Mouse (Mus musculus) lung, embryonic 14.5 days (tissue): Measurements from ENCODE around the gene Timm8a2. TPM values are rescaled to one million over a fixed set of nuclear protein-coding genes. Genes with fewer than 3 reads are reported as not detected.

ENCODE experiments used
- ATAC-seq: fragments of 200-750 bp; cut with Nextera tagmentation; 2 replicates; pipeline ENCODE4 v1.8.0; 2017; ENCODE audit warnings: mild to moderate bottlenecking, moderate TSS enrichment, moderate library complexity; ENCODE audit not compliant: insufficient read depth
- DNase-seq: peaks from one replicate; pipeline ENCODE4 v3.0.0-alpha.2; 2015
- H3K27ac ChIP-seq: fragments of 300-500 bp; sonication (generic); 2 replicates; pipeline ENCODE4 v1.5.1; 2014; ENCODE audit warnings: low read depth, mild to moderate bottlenecking, moderate library complexity
- H3K27me3 ChIP-seq: fragments of 300-500 bp; sonication (generic); 2 replicates; pipeline ENCODE4 v1.6.1; 2014; ENCODE audit warnings: low read length, control low read depth; ENCODE audit not compliant: insufficient read depth
- H3K36me3 ChIP-seq: fragments of 300-500 bp; sonication (generic); 2 replicates; pipeline ENCODE4 v1.6.1; 2014; ENCODE audit warnings: control low read depth; ENCODE audit not compliant: insufficient read depth
- H3K4me1 ChIP-seq: fragments of 300-500 bp; sonication (generic); 2 replicates; pipeline ENCODE4 v1.6.1; 2014; ENCODE audit warnings: antibody characterized with exemption, control low read depth; ENCODE audit not compliant: insufficient read depth
- H3K4me2 ChIP-seq: fragments of 300-500 bp; sonication (generic); 2 replicates; pipeline ENCODE4 v1.6.1; 2014; ENCODE audit warnings: mild to moderate bottlenecking
- H3K4me3 ChIP-seq: fragments of 300-500 bp; sonication (generic); 2 replicates; pipeline ENCODE4 v1.5.1; 2014; ENCODE audit warnings: low read depth, low read length
- H3K9ac ChIP-seq: fragments of 300-500 bp; sonication (generic); 2 replicates; pipeline ENCODE4 v1.6.1; 2014
- H3K9me3 ChIP-seq: fragments of 300-500 bp; sonication (generic); 2 replicates; pipeline ENCODE4 v1.6.1; 2016; ENCODE audit warnings: low read depth, low read length, control low read depth
- CTCF ChIP-seq: IDR thresholded peaks from 2 replicates; pipeline ENCODE4 v1.5.1; 2016; ENCODE audit warnings: antibody characterized with exemption, low read depth
- WGBS: fragments of 180-500 bp; shearing (Covaris S2); extraction: QIAGEN DNeasy Blood & Tissue Kit; methylation state at CpG from one replicate; pipeline ENCODE4 v1.1.7; 2014; 5-methylcytosine and 5-hydroxymethylcytosine counted together
- polyA plus RNA-seq: library from polyadenylated mRNA; unstranded; fragments of >200 nt; fragmentation: Nextera tagmentation; extraction: Ambion mirVana; gene quantifications from 2 replicates; pipeline ENCODE4 v1.2.1, GENCODE M21; 2014

Timm8a2 gene
- polyA plus RNA-seq, 1 experiment from 2014 or later = not detected

- no peaks in the 10 kb centered on the region for H3K27me3 ChIP-seq
- H3K4me1 ChIP-seq = no peaks in the 10 kb centered on the region
- H3K27ac ChIP-seq = no peak overlapping the region
- ATAC-seq = 0 out of 2 replicates have a peak, but pooled peaks have one; percentile 31
- no peak for TF ChIP-seq CTCF
- H3K4me2 ChIP-seq = no peak overlapping the region
- peak; percentile 75 for DNase-seq
- no peak overlapping the region for H3K9ac ChIP-seq
- H3K36me3 ChIP-seq = peaks cover 28% of the 10 kb centered on the region; the same call in 1 of the 2 replicates
- no peaks in the 10 kb centered on the region for H3K9me3 ChIP-seq
- H3K4me3 ChIP-seq = no peak overlapping the region
- 86% methylated on average over 8 of the region's 8 CpGs for WGBS
These were observed 37.7 kb upstream of the Timm8a2 start for GRCm38 (mm10) chr14:121996786-121997185.

- no peak overlapping the region for H3K27ac ChIP-seq
- no peak for ATAC-seq
- WGBS = 74% methylated on average over 8 of the region's 8 CpGs
- no peak for DNase-seq
- H3K27me3 ChIP-seq = no peaks in the 10 kb centered on the region
- no peaks in the 10 kb centered on the region for H3K9me3 ChIP-seq
- H3K4me3 ChIP-seq = no peak overlapping the region
- peaks cover 24% of the 10 kb centered on the region; the same call in 1 of the 2 replicates for H3K36me3 ChIP-seq
- H3K4me1 ChIP-seq = no peaks in the 10 kb centered on the region
- H3K9ac ChIP-seq = no peak overlapping the region
- no peak for TF ChIP-seq CTCF
- H3K4me2 ChIP-seq = no peak overlapping the region
These were observed 35.0 kb upstream of the Timm8a2 start for GRCm38 (mm10) chr14:121999455-121999854.

GRCm38 (mm10) chr14:122000346-122001105, 33.9 kb upstream of the Timm8a2 start:
- Histone ChIP-seq H3K36me3 (peaks cover 17% of the 10 kb centered on the region; the same call in 1 of the 2 replicates), H3K9ac (no peak overlapping the region), H3K9me3 (no peaks in the 10 kb centered on the region), H3K27ac (no peak overlapping the region), H3K4me2 (no peak overlapping the region), H3K4me1 (no peaks in the 10 kb centered on the region), H3K27me3 (no peaks in the 10 kb centered on the region), H3K4me3 (no peak overlapping the region)
- no peak for ATAC-seq
- no peak for TF ChIP-seq CTCF
- DNase-seq = no peak
- WGBS = 92% methylated on average over 17 of the region's 17 CpGs

- 90% methylated on average over 7 of the region's 7 CpGs for WGBS
- no peaks in the 10 kb centered on the region for H3K9me3 ChIP-seq
- H3K27ac ChIP-seq = no peak overlapping the region
These were observed 32.2 kb upstream of the Timm8a2 start for GRCm38 (mm10) chr14:122002224-122002623.

GRCm38 (mm10) chr14:122003812-122004211, 30.7 kb upstream of the Timm8a2 start:
- Histone ChIP-seq H3K9ac (no peak overlapping the region), H3K27ac (no peak overlapping the region), H3K27me3 (no peaks in the 10 kb centered on the region), H3K36me3 (peaks cover 5% of the 10 kb centered on the region; the same call in 1 of the 2 replicates), H3K4me1 (no peaks in the 10 kb centered on the region), H3K4me2 (no peak overlapping the region), H3K9me3 (no peaks in the 10 kb centered on the region), H3K4me3 (no peak overlapping the region)
- ATAC-seq = no peak
- no peak for TF ChIP-seq CTCF
- no peak for DNase-seq

More at GRCm38 (mm10) chr14:122002224-122002623, 32.2 kb upstream of the Timm8a2 start:
- Histone ChIP-seq H3K36me3 (peaks cover 8% of the 10 kb centered on the region; the same call in 1 of the 2 replicates), H3K9ac (no peak overlapping the region), H3K4me1 (no peaks in the 10 kb centered on the region), H3K4me2 (no peak overlapping the region), H3K4me3 (no peak overlapping the region), H3K27me3 (no peaks in the 10 kb centered on the region)
- no peak for TF ChIP-seq CTCF
- no peak for DNase-seq
- ATAC-seq = no peak

GRCm38 (mm10) chr14:122008261-122008660, 26.2 kb upstream of the Timm8a2 start:
- no peak for ATAC-seq
- 80% methylated on average over 4 of the region's 4 CpGs for WGBS

GRCm38 (mm10) chr14:122009502-122009901, 25.0 kb upstream of the Timm8a2 start:
- H3K9me3 ChIP-seq = no peaks in the 10 kb centered on the region
- H3K27ac ChIP-seq = no peak overlapping the region
- no peak overlapping the region for H3K9ac ChIP-seq
- no peak overlapping the region for H3K4me3 ChIP-seq
- H3K27me3 ChIP-seq = no peaks in the 10 kb centered on the region
- no peak for ATAC-seq
- peak; percentile 26 for DNase-seq
- WGBS = 91% methylated on average over 13 of the region's 13 CpGs
- TF ChIP-seq CTCF = no peak
- peaks cover 25% of the 10 kb centered on the region; the same call in 1 of the 2 replicates for H3K36me3 ChIP-seq
- no peak overlapping the region for H3K4me2 ChIP-seq
- no peaks in the 10 kb centered on the region for H3K4me1 ChIP-seq

More at GRCm38 (mm10) chr14:122008261-122008660, 26.2 kb upstream of the Timm8a2 start:
- Histone ChIP-seq H3K27me3 (no peaks in the 10 kb centered on the region), H3K9me3 (no peaks in the 10 kb centered on the region), H3K9ac (no peak overlapping the region), H3K4me1 (no peaks in the 10 kb centered on the region), H3K4me3 (no peak overlapping the region), H3K36me3 (peaks cover 25% of the 10 kb centered on the region; the same call in 1 of the 2 replicates), H3K27ac (no peak overlapping the region), H3K4me2 (no peak overlapping the region)
- no peak for DNase-seq
- no peak for TF ChIP-seq CTCF
